Mouse (Mus musculus): ENCODE measurements around the gene Aadac. TPM values are rescaled to one million over a fixed set of nuclear protein-coding genes. Genes with fewer than 3 reads are reported as not detected.

The Aadac gene
- under 1 TPM in 1 of 2 experiments, not detected in 1; 0.26 TPM for total RNA-seq (2021)
- long read RNA-seq, experiment 1 = 0 reads
- long read RNA-seq, experiment 2 = 0 reads

- no peak for DNase-seq
Measured at GRCm38 (mm10) chr3:60025417-60025816, at the start of gene Aadac. Aadac (plus strand) TSS chr3:60025717.

DNA sequence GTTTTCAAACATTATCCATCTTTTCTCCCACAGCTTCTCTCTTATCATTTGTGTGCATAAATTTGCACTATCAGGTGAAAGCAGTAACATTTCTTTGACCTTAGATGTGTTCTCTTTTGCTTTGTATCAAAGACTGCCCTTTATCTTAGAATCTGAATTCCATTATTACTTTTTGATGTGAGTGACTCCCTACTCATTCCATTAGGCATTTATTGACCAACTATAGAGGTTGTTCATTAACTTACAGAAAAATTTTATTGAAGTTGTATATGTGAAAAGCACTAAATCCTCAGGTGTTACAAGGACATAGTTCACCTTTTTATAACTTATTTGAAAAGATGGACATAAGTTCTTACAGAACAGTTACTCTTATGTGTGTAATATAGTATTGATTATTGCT lies 21.9 kb upstream of the Aadac start:
- DNase-seq = no peak

GRCm38 (mm10) chr3:60006443-60006842 lies 19.1 kb upstream of the Aadac start, which contains the start of gene Aadacl2:
Aadacl2 (plus strand) TSS chr3:60006743.
- no peak for DNase-seq

GRCm38 (mm10) chr3:60031511-60031910 lies 6.0 kb downstream of the Aadac start:
- DNase-seq = no peak

DNA sequence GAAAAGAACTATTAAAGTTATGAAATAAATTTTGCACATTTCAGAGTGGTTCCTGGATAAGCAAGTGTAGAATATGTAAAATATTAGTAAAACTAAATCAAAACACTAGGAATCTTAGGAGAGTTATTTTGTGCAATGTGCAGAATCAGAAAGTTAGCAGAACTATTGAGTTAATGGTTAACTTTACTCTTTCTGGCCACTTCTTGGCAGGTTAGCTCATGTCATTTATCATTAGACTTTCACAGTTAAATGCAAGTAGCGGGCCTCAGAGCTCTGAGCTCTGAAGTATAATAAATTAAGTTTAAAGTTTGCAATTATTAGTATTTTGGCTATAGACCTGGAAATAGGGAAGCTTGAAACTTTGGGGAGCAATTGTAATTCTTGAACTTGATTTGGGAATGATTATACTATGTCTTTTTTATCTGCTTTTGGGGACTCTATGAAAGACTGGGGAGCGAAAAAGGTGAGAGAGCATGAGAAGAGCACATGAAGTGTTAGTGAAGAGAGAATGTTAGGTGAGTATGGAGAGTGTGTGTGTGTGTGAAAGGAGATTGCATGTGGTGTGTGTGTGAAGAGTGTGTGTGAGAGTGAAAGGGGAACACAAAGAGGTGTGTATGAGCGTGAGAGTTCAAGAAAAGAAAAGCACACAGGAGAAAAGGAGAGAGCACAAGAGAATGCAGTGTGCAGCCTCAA lies 20.9 kb downstream of the Aadac start:
- DNase-seq = no peak

DNA sequence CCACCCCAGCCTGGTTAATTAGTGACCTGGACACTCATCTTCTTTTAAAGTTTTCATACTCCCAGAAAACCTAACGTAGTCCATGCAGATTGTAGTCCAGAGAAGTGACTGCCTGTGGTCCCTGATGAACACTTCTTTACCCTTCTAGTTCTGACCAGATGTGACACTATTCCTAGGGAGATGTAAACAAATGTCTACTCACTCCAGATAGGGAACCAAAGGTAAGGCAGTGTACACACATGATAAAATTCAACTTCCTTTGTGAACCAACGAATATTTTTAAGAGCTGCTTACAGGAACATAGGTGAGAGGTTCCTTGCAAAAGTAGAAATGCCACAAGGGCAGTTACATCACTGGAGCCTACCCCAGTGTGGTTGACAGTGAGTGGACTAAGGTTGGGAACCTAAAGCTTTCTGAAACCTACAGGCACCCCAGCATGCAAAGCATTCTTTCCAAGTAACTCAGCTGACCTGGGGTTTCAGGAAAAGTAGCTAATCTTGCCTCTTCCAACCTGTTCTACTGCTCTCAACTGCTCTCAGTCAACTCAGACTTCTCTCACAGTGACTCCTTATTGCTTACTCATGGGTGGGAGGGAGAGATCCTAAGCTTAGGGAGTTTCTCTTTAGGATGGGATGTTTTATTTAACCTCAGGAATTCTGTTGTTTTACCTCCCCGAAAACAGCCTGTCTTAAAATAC lies 27.9 kb downstream of the Aadac start:
- no peak for DNase-seq

DNA sequence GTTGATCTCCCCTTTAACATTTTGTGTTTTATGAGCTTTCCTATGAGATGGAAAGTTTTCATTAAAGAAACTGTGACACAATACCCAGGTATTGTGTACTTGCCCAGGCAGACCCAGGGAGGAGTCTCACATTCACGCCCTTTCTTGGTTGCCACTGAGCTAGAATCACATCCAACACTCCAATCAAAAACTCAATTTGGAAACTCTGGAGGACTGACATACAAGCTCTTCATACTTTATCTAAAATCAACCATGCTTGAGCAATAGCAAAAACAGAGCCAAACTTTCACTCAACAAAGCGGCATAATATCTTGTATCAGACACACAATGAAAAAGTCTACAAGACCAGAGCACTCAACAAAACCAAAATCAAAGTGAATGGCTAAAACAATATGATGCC lies 28.4 kb downstream of the Aadac start:
- DNase-seq = no peak

DNA sequence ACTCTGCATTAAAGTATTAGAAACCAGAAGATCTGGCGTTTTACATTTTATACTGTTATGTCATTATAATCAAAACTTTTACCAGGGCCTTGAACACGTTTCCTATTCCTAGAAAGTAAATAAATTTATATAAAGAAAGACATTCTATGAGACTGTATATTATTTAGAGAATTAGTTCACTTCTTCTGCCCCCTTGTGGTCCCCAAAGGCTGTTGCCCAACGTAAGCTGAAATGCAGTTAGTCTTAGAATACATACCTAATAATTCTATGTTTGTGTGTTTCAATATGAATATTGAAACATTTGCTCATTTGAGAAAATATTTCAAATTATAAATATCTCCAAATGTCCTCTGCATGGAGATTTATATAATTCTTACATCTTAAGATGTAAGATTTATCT lies 30.9 kb downstream of the Aadac start:
- DNase-seq = peak in 1 of 2 experiments; percentile 2

DNA sequence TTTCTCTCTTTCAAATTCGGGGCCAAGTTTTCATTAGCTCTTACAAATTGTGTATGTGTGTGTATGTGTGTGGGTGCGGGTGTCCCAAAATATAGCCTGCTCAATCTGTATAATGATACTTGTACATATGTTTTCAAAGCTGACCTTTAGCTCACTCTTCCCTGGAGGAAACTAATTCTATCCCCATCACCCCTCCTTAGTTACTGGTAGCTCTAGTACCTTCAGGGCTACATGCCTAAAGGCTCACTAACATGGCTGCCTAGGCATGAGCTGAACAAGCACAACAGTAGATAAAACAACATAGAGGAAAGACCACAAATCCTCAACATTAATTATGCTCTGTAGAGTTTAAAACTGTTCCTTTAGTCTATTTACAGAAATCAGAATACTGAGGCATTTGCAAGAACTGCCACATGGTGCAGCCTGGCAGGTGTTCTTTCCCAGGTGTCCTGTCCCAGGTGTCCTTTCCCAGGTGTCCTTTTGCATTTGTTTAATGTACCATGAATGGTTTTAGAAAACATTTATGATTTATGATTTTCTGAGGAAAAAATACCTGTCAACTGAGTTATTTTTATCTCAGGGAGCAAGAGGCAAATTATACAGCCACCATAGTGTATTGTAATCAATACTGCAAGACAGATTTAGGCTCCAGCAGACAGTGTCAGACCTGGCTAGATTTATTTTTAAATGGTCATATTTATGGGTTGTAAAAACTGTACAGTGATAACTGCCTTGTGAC lies 31.7 kb downstream of the Aadac start:
- no peak for DNase-seq

- no peak for DNase-seq
Measured at GRCm38 (mm10) chr3:60057809-60058082, 32.2 kb downstream of the Aadac start.

GRCm38 (mm10) chr3:60078883-60079415 lies 53.4 kb downstream of the Aadac start:
- DNase-seq = peak in 1 of 2 experiments; percentile 2

GRCm38 (mm10) chr3:60080572-60080971 lies 55.1 kb downstream of the Aadac start:
- peak in 1 of 2 experiments; percentile 7 for DNase-seq

GRCm38 (mm10) chr3:60081648-60082047 lies 56.1 kb downstream of the Aadac start, which contains the start of gene Sucnr1:
Sucnr1 (plus strand) TSS chr3:60081869.
- DNase-seq = peak in 1 of 2 experiments; percentile 9

GRCm38 (mm10) chr3:60082746-60083145 lies 57.2 kb downstream of the Aadac start:
- no peak for DNase-seq

- DNase-seq = no peak
Measured at GRCm38 (mm10) chr3:60085729-60086128, 60.2 kb downstream of the Aadac start.

Other genes with a start within 250 kb of the Aadac start
- not detected for gene Gm8298, start 164.7 kb upstream of the Aadac start, total RNA-seq (2021)
- gene C130079G13Rik, start 100.5 kb upstream of the Aadac start, total RNA-seq (2021) = not detected
- gene Aadacl2, start 19.0 kb upstream of the Aadac start, total RNA-seq (2021) = not detected
- 1 to 10 TPM in 1 of 2 experiments, under 1 TPM in 1; 0.53 to 1.6 TPM for gene Sucnr1, start 56.2 kb downstream of the Aadac start, total RNA-seq (2021)